ENCODE assay signal across 8 mouse cellular contexts in the genomic region with DNA sequence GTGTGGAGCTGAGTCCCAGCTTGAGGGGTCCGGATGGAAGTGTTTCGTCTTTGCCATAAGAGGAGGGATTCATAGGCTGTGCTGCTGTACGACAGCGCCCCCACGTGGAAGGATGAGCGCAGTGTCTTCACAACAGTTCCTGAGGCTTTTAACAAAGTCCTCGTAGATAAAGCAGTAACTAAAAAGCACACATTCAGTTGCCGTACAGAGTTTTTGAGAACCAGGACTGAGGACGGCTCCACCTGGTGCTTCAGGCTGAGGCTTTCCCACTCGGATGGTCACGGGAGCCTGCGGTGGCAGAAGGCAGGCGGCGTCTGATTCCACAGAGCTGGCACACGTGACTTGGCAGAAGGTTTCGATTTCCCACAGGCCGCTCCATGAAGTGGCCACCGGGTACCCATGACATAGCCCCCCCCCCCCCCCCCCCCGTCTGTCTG. TPM values are rescaled to one million over a fixed set of nuclear protein-coding genes. Genes with fewer than 3 reads are reported as not detected.
DNase-seq lines count a peak whose midpoint lies in the region; ATAC-seq and TF ChIP-seq lines count a peak whose summit lies in the region.

No protein-coding gene starts in this region.

- under 1% methylated on average over 19 of the region's 19 CpGs for WGBS in cerebellum, adult 2 months
- 2% methylated on average over 19 of the region's 19 CpGs for WGBS in forebrain, postnatal 0 days
- 2% methylated on average over 18 of the region's 19 CpGs for WGBS in lung, embryonic 14.5 days

- H3K9me3 ChIP-seq in forebrain, postnatal 0 days (ENCODE audit: low read length) = no peaks in the 10 kb centered on the region
- H3K9me3 ChIP-seq in lung, embryonic 14.5 days (ENCODE audit: low read depth, low read length) = no peaks in the 10 kb centered on the region

- H3K36me3 ChIP-seq in forebrain, postnatal 0 days (ENCODE audit: insufficient read depth) = no peaks in the 10 kb centered on the region
- H3K36me3 ChIP-seq in lung, embryonic 14.5 days (ENCODE audit: insufficient read depth) = no peaks in the 10 kb centered on the region

- peak; percentile 95 for TF ChIP-seq CTCF in cerebellum, adult 2 months (IDR thresholded peaks at IDR 0.05; ENCODE audit: borderline replicate concordance, insufficient read depth, low read depth, low read length)
- peak; percentile 98 for TF ChIP-seq CTCF in forebrain, postnatal 0 days (IDR thresholded peaks at IDR 0.05; ENCODE audit: low read depth)
- TF ChIP-seq CTCF in lung, embryonic 14.5 days (IDR thresholded peaks at IDR 0.05; ENCODE audit: low read depth) = peak; percentile 98

- peak; percentile 65 for DNase-seq in MEL-GATA-1-ER (ENCODE audit: extremely low read depth, low read depth)
- DNase-seq in cerebellum, adult 2 months = peak; percentile 70 to 82
- peak; percentile 94 for DNase-seq in forebrain, postnatal 0 days
- DNase-seq in heart, postnatal 4 days = peak; percentile 87
- DNase-seq in layer of hippocampus, adult 8-10 months (ENCODE audit: low spot score in 2 of 2) = peak; percentile 67 to 85
- DNase-seq in lung, embryonic 14.5 days = peak; percentile 96
- peak; percentile 75 for DNase-seq in testis, postnatal 14 days (ENCODE audit: low spot score)

- H3K4me3 ChIP-seq in cerebellum, adult 2 months (replicated peaks; ENCODE audit: insufficient read depth, low read depth, low read length) = peak overlapping the region; percentile 73
- H3K4me3 ChIP-seq in forebrain, postnatal 0 days (ENCODE audit: low read depth, low read length) = peak overlapping the region; percentile 36
- H3K4me3 ChIP-seq in lung, embryonic 14.5 days (ENCODE audit: low read depth, low read length) = peak overlapping the region; percentile 42

- peak; percentile 95 for ATAC-seq in forebrain, postnatal 0 days
- peak; percentile 94 for ATAC-seq in lung, embryonic 14.5 days (ENCODE audit: insufficient read depth)
- ATAC-seq in neutrophil, adult 5-6 weeks (ENCODE audit: extremely low read depth, insufficient number of reproducible peaks, low FRiP score, poor library complexity, severe bottlenecking) = peak; percentile 89

- H3K4me1 ChIP-seq in cerebellum, adult 2 months (ENCODE audit: control insufficient read depth, insufficient read depth, low read length) = no peaks in the 10 kb centered on the region
- peaks cover 2% of the 10 kb centered on the region; the same call in 1 of the 2 replicates for H3K4me1 ChIP-seq in forebrain, postnatal 0 days (ENCODE audit: insufficient read depth)
- H3K4me1 ChIP-seq in lung, embryonic 14.5 days (ENCODE audit: insufficient read depth) = 0 out of 2 replicates have a peak, but pooled peaks cover 12% of the 10 kb centered on the region

- peak overlapping the region; percentile 51 for H3K9ac ChIP-seq in forebrain, postnatal 0 days
- H3K9ac ChIP-seq in lung, embryonic 14.5 days = peak overlapping the region; percentile 55

- no peak overlapping the region for H3K27ac ChIP-seq in cerebellum, adult 2 months (ENCODE audit: insufficient read depth, low read length)
- H3K27ac ChIP-seq in forebrain, postnatal 0 days (ENCODE audit: low read depth, low read length) = peak overlapping the region; percentile 78
- peak overlapping the region; percentile 59; the same call in 1 of the 2 replicates for H3K27ac ChIP-seq in lung, embryonic 14.5 days (ENCODE audit: low read depth)

- peak overlapping the region; percentile 56 for H3K4me2 ChIP-seq in forebrain, postnatal 0 days (ENCODE audit: low read depth)
- peak overlapping the region; percentile 60 for H3K4me2 ChIP-seq in lung, embryonic 14.5 days

- H3K27me3 ChIP-seq in cerebellum, adult 2 months (ENCODE audit: control insufficient read depth, insufficient read depth, low read length) = no peaks in the 10 kb centered on the region
- H3K27me3 ChIP-seq in forebrain, postnatal 0 days (ENCODE audit: insufficient read depth, low read length) = no peaks in the 10 kb centered on the region
- H3K27me3 ChIP-seq in lung, embryonic 14.5 days (ENCODE audit: insufficient read depth, low read length) = no peaks in the 10 kb centered on the region

- no peak for TF ChIP-seq POLR2A in cerebellum, adult 2 months (IDR thresholded peaks at IDR 0.05; ENCODE audit: borderline replicate concordance, insufficient read depth, low read length)

RNA-seq across cellular contexts. Expression of a gene that starts 16.4 kb away (rescaled TPM):
- polyA plus RNA-seq in cerebellum, adult 2 months (2012; rRNA removed) = 29.7 and 31.3 TPM in 2 replicates
- total RNA-seq in forebrain, postnatal 0 days (2014; rRNA removed) = 24.7 and 35.3 TPM in 2 replicates
- 26.3 and 32.0 TPM in 2 replicates for polyA plus RNA-seq in forebrain, postnatal 0 days (2015; fragmentation: Nextera tagmentation; extraction: Ambion mirVana)
- total RNA-seq in heart, postnatal 4 days (2021) = 10 to 100 TPM; 23.7 to 25.5 TPM
- 10 to 100 TPM; 20.0 to 29.5 (median 24.4) TPM for total RNA-seq in layer of hippocampus, adult 8-10 months (2022)
- polyA plus RNA-seq in lung, embryonic 14.5 days (2014; fragmentation: Nextera tagmentation; extraction: Ambion mirVana) = 31.5 and 38.4 TPM in 2 replicates
- 21.6 and 24.4 TPM in 2 replicates for total RNA-seq in neutrophil, adult 5-6 weeks (2017)

RNA-seq across cellular contexts. Expression of a gene that starts 40.8 kb away (rescaled TPM):
- 23.8 and 24.1 TPM in 2 replicates for polyA plus RNA-seq in cerebellum, adult 2 months (2012; rRNA removed)
- total RNA-seq in forebrain, postnatal 0 days (2014; rRNA removed) = 33.9 and 34.9 TPM in 2 replicates
- 25.4 and 28.2 TPM in 2 replicates for polyA plus RNA-seq in forebrain, postnatal 0 days (2015; fragmentation: Nextera tagmentation; extraction: Ambion mirVana)
- total RNA-seq in heart, postnatal 4 days (2021) = 10 to 100 TPM; 41.4 to 44.1 TPM
- total RNA-seq in layer of hippocampus, adult 8-10 months (2022) = 10 to 100 TPM; 14.9 to 19.9 (median 18.0) TPM
- 25.6 and 25.9 TPM in 2 replicates for polyA plus RNA-seq in lung, embryonic 14.5 days (2014; fragmentation: Nextera tagmentation; extraction: Ambion mirVana)
- total RNA-seq in neutrophil, adult 5-6 weeks (2017) = 21.7 and 26.0 TPM in 2 replicates
